Mouse (Mus musculus) layer of hippocampus, adult 8-10 months (tissue): Measurements from ENCODE around the gene Gm49369. TPM values are rescaled to one million over a fixed set of nuclear protein-coding genes. Genes with fewer than 3 reads are reported as not detected.

Experiments
- DNase-seq, 2 experiments: peaks; one replicate each; pipeline ENCODE4 v3.0.0; 2022; ENCODE audit warnings: low spot score in 2 of 2
- total RNA-seq, 4 experiments: library from RNA; stranded (reverse); gene quantifications; 2 replicates each; pipeline ENCODE4 v1.2.4; 2022

Gene Gm49369
- total RNA-seq, 4 experiments from 2014 or later: 2.0 to 27.5 (median 16.4) TPM

GRCm38 (mm10) chr7:142394261-142395190, 12.1 kb upstream of the Gm49369 start:
- DNase-seq: no peak

GRCm38 (mm10) chr7:142393191-142393590, 10.7 kb upstream of the Gm49369 start:
- DNase-seq: no peak

- no peak for DNase-seq
These were observed 9.1 kb upstream of the Gm49369 start for GRCm38 (mm10) chr7:142391609-142392008.

GRCm38 (mm10) chr7:142391108-142391507, 8.6 kb upstream of the Gm49369 start:
- DNase-seq: no peak

GRCm38 (mm10) chr7:142389961-142390650, 7.6 kb upstream of the Gm49369 start:
- no peak for DNase-seq

- DNase-seq: no peak
These were observed 6.3 kb upstream of the Gm49369 start for GRCm38 (mm10) chr7:142388740-142389139.

GRCm38 (mm10) chr7:142388198-142388597, 5.7 kb upstream of the Gm49369 start:
- DNase-seq: no peak

GRCm38 (mm10) chr7:142387419-142388148, 5.1 kb upstream of the Gm49369 start, which contains the start of gene Ctsd:
Gene Ctsd (minus strand): TSS chr7:142388038.
- peak; percentile 96 to 97 for DNase-seq

GRCm38 (mm10) chr7:142386621-142387201, 4.2 kb upstream of the Gm49369 start:
- no peak for DNase-seq

GRCm38 (mm10) chr7:142385742-142386403, 3.4 kb upstream of the Gm49369 start:
- no peak for DNase-seq

- DNase-seq: no peak
These were observed 1.8 kb upstream of the Gm49369 start for GRCm38 (mm10) chr7:142384306-142384705.

- DNase-seq: no peak
These were observed 1.3 kb downstream of the Gm49369 start for GRCm38 (mm10) chr7:142381175-142381574.

- no peak for DNase-seq
These were observed 3.3 kb downstream of the Gm49369 start for GRCm38 (mm10) chr7:142379186-142379585.

GRCm38 (mm10) chr7:142377233-142377925, 5.1 kb downstream of the Gm49369 start:
- no peak for DNase-seq

- DNase-seq: no peak
These were observed 6.4 kb downstream of the Gm49369 start for GRCm38 (mm10) chr7:142376096-142376495.

GRCm38 (mm10) chr7:142375261-142375724, 7.2 kb downstream of the Gm49369 start:
- DNase-seq: no peak

- DNase-seq: no peak
These were observed 8.0 kb downstream of the Gm49369 start for GRCm38 (mm10) chr7:142374413-142375015.

GRCm38 (mm10) chr7:142373641-142374412, 8.6 kb downstream of the Gm49369 start, which contains the start of gene Ifitm10:
Gene Ifitm10 (minus strand): TSS chr7:142373753.
- no peak for DNase-seq

- no peak for DNase-seq
These were observed 9.4 kb downstream of the Gm49369 start for GRCm38 (mm10) chr7:142373039-142373438.
